Mouse (Mus musculus) heart, postnatal 14 days (tissue): ENCODE measurements at regions not wholly inside any gene's neighbourhood (a gene's known extent, or its start where the extent isn't known, plus 50 kb on each side); places are given as distances from the start of the nearest gene placed in this dataset.

Source experiments
- DNase-seq, 2 experiments: peaks; one replicate each; pipeline ENCODE4 v3.0.0; 2021 to 2022
- intact Hi-C: fragments of 180-260 bp; cut with DNase I; formaldehyde crosslinking; loops from one replicate; pipeline ENCODE4 v1.15.1; 2025

DNA sequence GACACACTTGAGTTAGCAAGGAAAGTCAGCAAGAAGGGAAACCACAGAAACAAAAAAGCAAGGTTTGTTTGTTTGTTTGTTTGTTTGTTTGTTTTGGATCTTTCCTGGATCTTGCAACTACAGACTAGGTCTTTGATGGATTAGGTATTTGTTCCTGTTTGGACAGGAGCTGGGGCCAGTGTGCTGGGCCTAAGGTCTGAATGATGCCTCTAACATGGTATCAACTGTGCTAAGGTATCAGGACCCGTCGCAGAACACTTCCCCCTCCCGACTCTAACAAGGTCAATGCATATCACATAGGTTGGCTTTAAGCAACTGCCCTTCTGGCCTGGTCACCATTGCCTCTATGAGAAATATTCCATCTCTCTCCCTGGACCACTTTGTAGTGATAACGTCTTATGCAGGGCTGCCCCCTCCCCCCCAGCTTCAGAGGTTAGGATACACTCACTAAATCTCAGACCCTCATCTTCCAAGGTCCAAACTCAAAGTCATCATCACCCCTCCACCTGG, 103.3 kb upstream of the Cpsf6 start:
- intact Hi-C loops: no loop called here
- no peak for DNase-seq

DNA sequence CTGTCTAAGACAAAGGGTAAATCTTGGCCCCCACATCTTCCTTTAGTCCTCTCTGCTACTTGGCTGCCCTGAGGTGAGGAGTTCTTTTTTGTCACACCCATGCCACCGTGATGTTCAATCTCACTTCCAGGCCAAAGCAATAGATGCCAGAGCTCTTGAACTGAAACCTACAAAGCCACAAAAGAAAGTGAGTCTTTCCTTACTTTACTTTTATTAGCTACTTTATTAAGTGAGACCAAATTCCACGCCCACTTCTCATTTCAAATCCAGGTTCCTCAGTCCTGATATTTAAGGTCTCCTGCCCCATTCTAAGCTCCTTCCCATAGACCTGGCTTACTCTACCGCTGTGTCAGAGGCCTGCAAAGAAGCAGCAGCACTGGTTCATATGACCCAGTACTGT, 102.5 kb upstream of the Cpsf6 start:
- intact Hi-C loops: no loop called here
- no peak for DNase-seq

DNA sequence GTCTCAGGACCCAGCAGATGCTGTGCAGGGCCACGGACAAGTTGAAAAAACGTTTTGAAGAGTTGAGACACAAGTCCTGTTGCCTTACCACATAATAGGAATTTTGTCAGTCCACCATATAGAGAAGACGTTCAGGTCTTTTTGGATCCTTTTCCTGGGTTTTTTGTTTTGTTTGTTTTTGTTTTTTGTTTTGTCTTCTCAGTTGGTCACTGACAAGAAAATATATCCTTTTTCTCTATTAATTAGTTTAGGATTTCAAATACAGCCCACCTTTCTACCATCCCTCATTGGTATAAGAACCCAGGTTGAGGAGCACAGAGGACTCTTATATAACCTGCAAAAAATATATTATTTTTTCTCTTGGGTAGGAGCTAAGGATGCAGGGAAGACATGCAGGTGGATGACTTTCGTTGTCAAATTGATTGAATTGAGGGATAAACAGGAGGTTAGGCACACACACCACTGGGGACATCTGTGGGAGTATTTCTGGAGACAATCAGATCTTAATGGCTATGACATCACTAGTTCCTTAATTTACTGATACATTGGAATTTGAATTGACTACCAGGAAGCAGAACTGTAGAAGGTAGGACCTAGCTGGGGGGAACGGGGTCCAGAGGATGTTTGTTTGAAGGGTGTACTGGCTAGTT, 101.7 kb upstream of the Cpsf6 start:
- DNase-seq: no peak
- intact Hi-C loops: no loop called here

DNA sequence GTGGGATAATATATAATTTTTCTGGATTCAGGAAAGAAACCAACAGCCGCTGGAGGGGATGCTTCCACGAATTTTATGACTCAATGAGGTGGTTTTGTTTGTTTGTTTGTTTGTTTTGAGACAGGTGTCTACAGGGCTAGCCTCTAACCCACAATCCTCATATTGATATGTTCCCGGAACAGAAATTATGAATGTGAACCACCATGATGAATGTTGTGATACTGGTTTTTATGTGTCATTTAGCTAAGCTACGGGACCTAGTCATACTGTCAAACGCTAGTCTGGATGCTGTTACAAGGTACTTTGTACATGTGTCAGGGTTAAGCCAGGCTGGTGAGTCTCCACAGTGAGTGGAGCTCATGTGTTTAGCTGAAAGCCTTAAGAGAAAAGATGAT, 100.6 kb upstream of the Cpsf6 start:
- no peak for DNase-seq
- intact Hi-C loops: no loop called here

DNA sequence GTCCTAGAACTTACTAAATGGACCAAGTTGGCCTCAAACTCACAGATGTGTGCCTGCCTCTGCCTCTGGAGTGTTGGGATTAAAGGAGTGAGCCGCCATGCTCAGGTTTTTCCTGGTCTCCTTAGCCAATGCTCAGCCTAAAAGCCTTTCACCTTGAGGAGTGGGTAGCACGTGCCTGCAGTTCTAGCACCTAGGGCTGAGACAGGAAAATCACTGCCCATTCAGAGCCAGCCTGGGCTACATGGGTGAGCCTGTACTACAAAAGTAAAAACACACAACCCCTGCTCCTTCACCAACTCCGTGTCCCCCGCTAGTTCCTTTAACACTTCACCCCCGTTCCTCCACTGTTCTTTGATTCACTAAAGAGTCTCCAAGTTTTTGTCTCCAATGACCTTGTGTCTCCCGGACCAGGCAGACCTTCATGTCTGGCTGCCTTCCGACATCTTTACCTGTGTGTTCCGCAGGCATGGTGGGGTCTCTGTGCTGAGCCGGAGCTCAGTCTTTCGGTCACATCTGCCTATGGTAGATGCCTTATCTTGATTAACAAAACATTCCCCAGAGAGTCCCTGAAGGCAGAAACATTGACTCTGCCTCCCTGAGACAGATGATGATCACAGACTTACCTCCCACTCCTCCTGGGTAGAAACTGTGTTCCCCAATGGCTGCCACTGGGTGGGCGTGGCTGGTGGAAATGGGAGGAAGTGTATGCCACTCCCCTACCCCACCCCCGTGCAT, 100.1 kb upstream of the Cpsf6 start:
- DNase-seq: no peak
- intact Hi-C loops: no loop called here

DNA sequence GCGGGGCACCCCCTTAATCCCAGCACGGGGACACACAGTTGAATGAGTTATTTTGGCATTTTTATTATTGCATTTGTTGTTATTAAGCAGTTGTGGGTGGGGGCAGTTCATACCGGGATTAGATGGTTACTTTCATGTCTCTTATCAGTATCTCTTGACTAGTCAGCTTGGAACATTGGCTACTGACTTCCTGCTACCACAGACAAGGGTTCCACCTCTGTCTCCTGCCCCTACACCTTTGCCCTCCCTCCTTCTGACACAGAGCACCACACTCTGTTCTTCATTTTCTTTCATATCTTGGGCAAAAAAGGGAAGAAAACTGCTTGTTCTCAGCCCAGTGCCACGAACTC, 99.1 kb upstream of the Cpsf6 start:
- DNase-seq: no peak
- intact Hi-C loops: no loop called here

DNA sequence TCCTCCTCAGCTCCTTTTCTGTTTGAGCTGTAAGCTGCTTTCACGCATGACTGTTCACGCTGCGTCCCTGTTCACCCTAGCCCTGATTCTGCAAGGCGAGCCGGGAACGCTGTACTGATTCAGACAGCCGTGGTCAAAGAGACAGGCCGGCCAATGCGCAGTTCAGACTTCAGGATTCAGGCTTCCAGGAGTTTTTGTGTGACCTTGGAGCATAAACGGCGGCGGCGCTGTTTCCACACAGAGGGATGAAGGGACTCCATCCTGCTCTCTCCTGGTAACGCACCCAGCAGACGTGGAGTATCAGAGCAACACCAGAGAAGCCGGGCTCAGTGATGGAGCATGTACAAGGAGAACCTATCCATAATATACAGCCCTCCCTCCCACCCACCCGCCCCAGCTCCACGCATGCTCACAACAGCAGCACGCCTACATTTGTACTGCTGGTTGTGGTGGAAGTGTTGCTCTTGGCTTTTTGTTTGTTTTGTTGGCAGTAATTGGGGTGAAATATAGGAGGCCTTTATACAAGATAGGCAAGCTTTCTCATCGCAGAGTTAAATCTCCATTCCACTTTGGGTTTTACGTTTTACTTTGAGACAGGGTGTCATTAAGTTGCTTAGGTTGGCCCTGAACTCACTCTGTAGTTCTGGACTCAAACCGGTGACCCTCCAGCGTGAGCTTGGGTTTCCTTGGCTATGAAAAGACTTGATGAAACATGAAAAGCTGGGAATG, 98.6 kb upstream of the Cpsf6 start:
- intact Hi-C loops: no loop called here
- DNase-seq: no peak

DNA sequence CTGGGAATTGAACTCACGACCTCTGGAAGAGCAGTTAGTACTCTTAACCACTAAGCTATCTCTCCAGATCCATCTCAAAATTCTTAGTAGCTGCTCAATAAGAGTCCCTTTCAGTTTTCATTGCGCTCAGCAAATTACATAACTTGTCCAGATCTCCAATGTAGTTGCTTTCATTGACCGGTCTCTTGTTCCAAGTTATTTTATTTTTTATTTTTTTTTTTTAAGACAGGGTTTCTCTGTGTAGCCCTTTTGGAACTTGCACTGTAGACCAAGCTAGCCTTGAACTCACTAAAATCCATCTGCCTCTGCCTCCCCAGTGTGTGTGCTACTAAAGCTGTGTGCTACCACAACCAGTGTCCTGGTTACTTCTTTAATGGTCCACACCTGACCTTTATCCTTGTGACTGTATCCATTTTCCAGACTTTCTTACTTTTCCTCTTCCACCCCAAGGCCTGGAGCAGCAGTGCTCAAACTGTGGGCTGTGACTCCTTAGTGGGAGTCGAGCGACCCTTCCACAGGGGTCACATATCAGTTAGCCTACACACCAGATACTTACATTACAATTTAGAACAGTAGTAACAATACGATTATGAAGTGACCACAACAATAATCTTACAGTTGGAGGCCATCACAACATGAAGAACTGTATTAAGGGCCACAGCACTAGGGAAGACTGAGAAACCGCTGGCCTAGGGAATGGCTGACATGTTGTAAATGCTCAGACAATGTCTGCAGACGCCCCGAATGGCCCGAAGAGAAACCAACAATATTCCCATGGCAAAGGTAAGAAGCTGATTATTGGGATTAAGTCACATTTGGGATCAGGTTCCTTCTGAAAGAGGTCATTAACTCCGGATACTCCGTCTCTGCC, 97.8 kb upstream of the Cpsf6 start:
- intact Hi-C loops: no loop called here
- no peak for DNase-seq

DNA sequence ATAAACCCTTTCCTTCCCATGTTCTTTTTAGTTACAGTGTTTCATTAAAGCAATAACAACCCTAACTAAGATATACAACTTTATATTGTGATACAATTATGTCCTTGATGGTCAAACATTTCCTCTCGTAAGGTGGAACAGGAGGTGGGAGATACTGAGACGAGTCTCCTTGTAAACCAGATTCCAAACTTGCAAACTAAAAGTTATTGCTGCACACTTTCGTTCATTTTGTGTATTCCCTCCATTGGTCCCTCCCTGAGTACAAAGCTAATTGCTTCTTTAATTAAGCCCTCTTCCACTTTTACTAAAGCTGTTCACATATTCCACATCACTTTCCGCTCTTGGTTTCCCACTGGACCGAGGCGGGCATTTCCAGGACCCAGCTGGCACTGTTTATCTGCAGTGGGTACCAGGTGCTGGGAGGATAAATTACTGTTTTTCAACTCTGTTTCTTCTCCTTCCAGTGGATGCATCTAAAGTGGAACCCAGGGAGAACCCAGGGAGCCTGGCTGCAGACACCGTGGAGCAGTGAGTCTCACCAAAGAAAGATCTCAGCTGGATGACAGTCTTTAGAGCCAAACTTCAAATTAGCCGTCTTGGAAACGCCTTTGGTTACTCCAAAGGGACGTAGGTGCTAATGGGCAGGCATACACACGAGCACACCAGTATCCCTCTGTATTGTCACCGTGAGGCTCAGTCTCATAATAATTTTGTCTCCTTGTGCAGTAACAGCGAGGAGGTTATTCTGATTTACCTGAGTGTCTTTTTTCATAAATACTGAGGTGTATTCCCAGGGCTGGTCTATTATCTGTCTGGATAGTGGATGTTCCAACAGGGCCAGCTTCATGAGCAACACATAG, 95.5 kb upstream of the Cpsf6 start:
- DNase-seq: no peak
- intact Hi-C loops: no loop called here

DNA sequence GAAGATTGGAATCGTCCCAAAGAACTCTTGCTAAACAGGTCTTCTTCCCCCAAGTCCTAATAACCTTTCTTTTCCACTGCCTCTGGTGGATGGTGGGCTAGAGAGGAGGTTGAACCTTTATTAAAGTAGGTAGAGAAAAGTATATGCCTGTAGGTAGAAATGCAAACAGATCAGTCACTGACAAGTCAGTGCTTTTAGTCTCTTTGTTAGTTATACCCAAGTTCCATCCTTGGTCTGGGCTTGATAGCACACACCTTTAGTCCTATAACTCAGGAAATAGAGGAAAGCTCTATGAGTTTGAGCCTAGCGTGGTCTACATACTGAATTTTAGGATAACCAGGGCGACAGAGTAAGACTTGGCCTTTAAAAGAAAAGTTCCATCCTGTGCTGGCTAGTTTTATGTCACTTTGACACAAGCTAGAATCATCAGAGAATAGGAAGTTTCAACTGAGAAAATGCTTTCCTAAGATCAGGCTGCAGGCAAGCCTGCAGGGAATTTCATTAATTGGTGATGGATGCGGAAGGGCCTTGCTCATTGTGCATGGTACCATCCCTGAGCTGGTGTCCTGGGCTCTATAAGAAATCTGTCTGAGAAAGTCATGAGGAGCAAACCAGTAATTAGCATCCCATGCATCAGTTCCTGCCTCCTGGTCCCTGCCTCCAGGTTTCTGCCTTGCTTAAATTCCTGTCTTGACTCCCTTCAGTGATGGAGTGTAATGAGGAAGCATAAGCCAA, 94.7 kb upstream of the Cpsf6 start:
- DNase-seq: no peak
- intact Hi-C loops: no loop called here

DNA sequence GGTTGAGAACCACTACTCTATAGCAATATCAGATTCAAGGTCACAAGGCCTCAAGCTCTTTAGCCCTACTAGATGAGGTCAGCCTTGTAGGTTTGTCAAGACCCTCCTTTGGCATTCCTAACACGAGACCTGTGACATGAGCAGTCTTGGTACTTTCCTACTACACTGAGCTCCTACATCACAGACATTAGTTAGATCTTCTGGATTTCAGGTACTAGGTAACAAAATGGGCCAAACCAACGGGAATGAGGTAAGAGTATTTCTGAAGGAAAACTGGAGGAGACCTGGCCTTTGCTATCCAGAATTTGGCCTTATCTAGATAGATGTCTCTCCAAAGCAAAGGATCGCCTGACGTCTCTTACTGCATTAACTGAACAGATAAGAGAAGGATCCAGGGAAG, 93.7 kb upstream of the Cpsf6 start:
- no peak for DNase-seq
- intact Hi-C loops: no loop called here

DNA sequence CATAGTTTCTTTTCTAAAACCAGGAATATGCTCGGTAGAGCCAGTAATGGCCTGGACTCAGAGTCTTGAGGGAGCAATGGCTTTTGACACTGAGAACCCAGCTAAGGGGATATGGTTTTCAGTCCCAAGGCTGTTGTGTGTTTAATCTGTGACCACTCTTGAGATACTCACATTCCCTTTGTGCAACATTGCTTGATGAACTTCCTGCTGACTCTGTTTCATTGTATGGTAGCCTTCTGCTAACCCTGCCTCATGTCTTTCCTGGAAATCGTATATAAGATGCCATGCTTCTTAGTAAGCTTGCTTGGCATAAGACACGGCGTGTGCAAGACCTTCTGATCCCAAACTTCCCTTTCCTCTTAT, 92.7 kb upstream of the Cpsf6 start:
- no peak for DNase-seq
- intact Hi-C loops: no loop called here

DNA sequence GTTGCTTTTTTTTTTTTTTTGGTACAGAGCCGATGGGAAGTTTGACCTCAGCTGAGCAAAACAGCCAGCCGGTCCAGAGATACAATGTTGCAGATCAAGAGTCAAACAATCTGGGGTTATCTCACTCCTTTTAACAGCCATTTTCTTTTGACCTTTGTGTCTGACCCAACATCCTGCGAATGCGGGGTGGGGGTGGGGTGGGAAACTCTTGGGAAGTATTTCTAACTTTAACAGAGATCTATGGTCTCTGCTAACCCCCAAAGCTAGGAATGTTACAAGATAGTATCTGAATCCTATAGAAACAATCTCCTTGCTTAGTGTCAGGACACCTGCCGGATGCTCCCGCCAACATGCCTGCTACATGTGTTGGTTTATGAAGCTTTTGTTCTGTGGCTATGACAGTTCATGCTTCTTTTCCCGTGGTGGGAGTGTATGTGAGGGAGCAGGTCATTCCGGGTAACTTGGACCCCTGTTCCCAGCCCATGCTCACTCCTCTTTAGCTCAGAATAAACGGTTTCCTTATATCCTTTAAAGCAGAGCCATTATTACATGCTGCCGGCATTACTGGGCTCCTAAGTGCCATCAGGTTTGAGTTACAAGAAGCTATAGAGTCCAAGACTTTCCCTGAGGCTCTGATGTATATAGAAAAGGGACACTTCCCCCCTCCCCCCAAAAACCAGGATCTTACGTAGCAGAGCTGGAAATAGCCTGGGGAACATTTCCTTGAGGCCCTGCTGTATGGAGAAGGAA, 92.2 kb upstream of the Cpsf6 start:
- intact Hi-C loops: no loop called here
- no peak for DNase-seq

DNA sequence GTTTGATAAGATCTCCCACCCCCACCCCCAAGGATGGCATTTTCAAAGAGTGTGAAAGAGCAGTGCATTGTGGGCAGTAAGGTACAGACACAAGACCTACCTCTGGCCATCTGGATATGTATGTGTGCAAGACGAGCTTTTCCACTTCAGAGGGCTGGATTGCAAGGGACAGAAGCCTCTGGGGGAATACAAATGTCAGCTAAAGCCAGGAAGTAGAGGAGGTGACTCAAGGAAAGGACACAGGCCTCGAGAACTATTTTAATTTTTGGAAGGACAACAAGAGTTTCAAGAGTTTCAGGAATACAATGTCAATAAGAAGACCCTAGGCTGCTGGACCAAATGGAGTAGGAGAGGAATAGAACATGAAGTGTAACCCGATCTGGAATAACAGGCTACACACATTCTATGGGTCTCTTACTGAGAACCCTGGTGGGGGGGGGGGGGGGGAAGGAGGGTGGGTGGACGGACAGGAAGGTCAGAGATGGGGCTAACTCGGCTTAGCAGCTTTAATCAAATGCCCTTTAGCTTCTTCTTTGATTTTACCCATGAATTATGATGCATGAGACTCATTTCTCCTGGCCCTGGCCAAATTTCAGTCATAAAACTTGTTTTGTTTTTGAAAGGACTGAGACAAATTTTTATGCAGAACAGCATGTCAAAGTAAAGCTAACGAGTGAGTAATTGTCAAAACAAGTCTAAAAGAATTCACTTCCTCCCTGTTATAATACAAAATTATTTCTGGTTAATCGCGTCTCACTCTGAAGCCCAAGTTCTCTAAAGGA, 91.4 kb upstream of the Cpsf6 start:
- intact Hi-C loops: no loop called here
- DNase-seq: no peak

DNA sequence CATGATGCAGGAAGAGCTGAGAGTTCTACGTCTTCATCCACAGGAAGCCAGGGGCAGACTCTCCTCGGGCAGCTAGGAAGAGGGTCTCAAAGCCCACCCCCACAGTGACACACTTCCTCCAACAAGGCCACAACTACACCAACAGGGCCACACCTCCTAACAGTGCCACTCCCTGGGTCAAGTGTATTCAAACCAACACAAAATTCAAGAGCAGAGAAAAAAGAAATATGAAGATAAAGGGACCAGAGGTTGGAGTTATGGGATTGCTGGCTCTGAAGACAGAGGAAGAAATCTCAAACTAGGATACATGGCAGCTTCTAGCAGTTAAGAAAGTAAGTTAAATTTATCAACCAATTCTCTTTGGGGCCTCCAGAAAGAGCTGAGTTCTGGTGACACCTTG, 90.7 kb upstream of the Cpsf6 start:
- intact Hi-C loops: no loop called here
- DNase-seq: no peak

DNA sequence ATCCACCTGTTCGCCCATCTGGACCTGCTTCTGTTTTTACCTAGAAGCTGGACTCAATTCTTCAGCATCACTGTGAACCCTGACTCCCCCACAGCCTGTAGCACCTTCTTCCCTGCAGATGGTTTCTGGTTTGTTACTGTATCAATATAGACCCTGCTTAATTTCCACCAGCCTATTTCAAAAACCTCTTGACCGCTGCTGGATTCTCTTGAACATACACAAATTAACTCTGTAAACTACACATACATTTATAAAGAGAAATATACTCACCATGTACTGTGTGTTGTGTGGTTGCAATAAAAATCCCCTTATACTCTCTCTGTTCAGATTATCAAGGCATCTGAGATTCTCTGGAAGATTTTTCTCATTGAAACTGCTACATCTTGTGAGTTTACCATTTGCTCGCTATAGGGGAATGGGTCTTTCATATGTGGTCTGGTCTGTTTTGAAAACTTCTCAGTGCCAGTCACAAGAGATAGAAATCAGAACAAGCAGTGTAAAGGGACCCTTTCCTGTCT, 89.8 kb upstream of the Cpsf6 start:
- no peak for DNase-seq
- intact Hi-C loops: no loop called here

DNA sequence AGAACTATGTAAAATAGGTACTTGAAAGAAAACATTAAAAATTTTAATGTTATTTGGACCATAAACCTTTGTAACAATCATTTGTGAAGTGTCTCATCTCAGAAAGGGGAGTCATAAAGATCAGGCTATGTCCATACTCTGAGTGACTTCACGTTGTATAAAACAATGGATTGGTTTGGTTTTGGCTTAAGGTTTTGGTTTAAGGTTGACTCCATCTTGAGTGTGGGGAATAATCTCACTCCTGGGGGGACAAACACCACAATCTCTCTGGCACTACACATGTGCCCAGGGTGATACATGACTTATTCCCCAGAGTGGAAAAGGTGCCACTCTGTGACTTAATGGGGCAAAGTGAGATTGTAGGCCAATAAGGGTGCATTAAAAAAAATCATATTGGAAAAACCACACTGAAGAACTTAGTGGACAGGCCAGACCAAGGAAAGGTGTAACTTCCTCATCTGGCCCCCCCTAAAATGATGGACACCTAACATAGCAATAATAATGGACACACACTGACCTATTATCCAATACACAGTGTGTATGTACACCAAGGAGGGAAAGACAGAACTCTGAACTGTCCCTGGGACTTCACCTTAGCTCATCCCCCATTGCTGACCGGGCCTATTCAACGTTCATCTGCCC, 89.2 kb upstream of the Cpsf6 start:
- no peak for DNase-seq
- intact Hi-C loops: no loop called here
